Comparison of ENCODE assay signal across 17 mouse cellular contexts in the genomic region with DNA sequence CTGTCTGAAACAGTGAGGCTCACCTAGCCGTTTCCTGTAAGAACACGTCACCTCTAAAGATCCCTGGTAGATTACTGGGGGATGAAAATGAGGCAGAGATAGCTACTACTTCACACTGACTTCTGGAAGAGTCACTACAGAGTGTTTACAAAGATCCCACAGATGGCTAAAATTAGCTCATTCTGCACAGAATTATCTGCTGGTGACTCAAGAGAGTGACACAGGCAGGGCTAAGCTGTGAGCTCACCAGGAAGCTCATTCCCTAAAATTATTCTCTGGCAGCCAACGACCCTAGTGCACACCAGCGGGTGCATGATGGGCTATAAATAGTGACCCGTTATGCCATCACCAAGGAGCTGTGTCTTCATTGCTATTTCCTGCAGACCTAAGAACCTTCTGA. TPM values are rescaled to one million over a fixed set of nuclear protein-coding genes. Genes with fewer than 3 reads are reported as not detected.
A peak's percentile ranks its signal among the peaks of the same experiment; 100 is the strongest.
DNase-seq lines count a peak whose midpoint lies in the region; ATAC-seq and TF ChIP-seq lines count a peak whose summit lies in the region.
"Had no signal": no experiment of that assay in that cellular context is flagged by ENCODE, and none has a peak within 500 bp of the region (broad histone marks: within the 10 kb centered on the region; RNA-seq: fewer than 3 reads in every experiment).

No protein-coding gene starts in this region.

- no peaks in the 10 kb centered on the region for H3K36me3 ChIP-seq in C2C12 (ENCODE audit: control insufficient read depth, insufficient read depth)
- no peaks in the 10 kb centered on the region for H3K36me3 ChIP-seq in heart, embryonic 16.5 days (ENCODE audit: control insufficient read depth, insufficient read depth)
- H3K36me3 ChIP-seq: forebrain, embryonic 15.5 days; hindbrain, embryonic 12.5 days; limb, embryonic 12.5 days; neural tube, embryonic 15.5 days had no signal

- peak; percentile 87 for ATAC-seq in heart, embryonic 16.5 days (replicated peaks; ENCODE audit: extremely low read depth, insufficient read depth, low FRiP score)
- ATAC-seq: forebrain, embryonic 15.5 days; midbrain, embryonic 16.5 days had no signal

- WGBS in heart, embryonic 16.5 days, result 32% methylated on average over 5 of the region's 5 CpGs

- H3K4me1 ChIP-seq in heart, embryonic 16.5 days (ENCODE audit: control insufficient read depth, insufficient read depth, low read length), result peaks cover 33% of the 10 kb centered on the region

- H3K27me3 ChIP-seq in C2C12 (ENCODE audit: control insufficient read depth, insufficient read depth, insufficient read length), result no peaks in the 10 kb centered on the region
- no peaks in the 10 kb centered on the region for H3K27me3 ChIP-seq in heart, embryonic 16.5 days (ENCODE audit: control insufficient read depth, insufficient read depth, low read length)
- H3K27me3 ChIP-seq: forebrain, embryonic 15.5 days; hindbrain, embryonic 12.5 days; limb, embryonic 12.5 days; neural tube, embryonic 15.5 days had no signal

- H3K79me2 ChIP-seq in C2C12 (ENCODE audit: control insufficient read depth, insufficient read depth), result no peaks in the 10 kb centered on the region

- H3K4me3 ChIP-seq in C2C12 (ENCODE audit: insufficient read depth, poor library complexity, severe bottlenecking), result no peak overlapping the region
- H3K4me3 ChIP-seq in heart, embryonic 16.5 days (ENCODE audit: low read length), result no peak overlapping the region
- H3K4me3 ChIP-seq: forebrain, embryonic 15.5 days; hindbrain, embryonic 12.5 days; limb, embryonic 12.5 days; neural tube, embryonic 15.5 days had no signal

- H3K27ac ChIP-seq in heart, embryonic 16.5 days (ENCODE audit: low read length), result peak overlapping the region; percentile 64
- H3K27ac ChIP-seq: forebrain, embryonic 15.5 days; hindbrain, embryonic 12.5 days; limb, embryonic 12.5 days; neural tube, embryonic 15.5 days had no signal

- no peak for TF ChIP-seq CTCF in C2C12 (IDR thresholded peaks at IDR 0.05; ENCODE audit: control insufficient read depth, insufficient read depth, insufficient read length)

- H3K9me3 ChIP-seq in heart, embryonic 16.5 days (replicated peaks; ENCODE audit: control insufficient read depth, low read length), result no peaks in the 10 kb centered on the region
- H3K9me3 ChIP-seq: forebrain, embryonic 15.5 days; hindbrain, embryonic 12.5 days; limb, embryonic 12.5 days; neural tube, embryonic 15.5 days had no signal

- peak; percentile 94 for DNase-seq in heart, adult 11 months
- DNase-seq in heart, postnatal 25 days (ENCODE audit: low spot score), result no peak
- DNase-seq in brain, adult 2 months (ENCODE audit: low read depth, low spot score), result peak; percentile 85
- no peak for DNase-seq in layer of hippocampus, postnatal 25 days (ENCODE audit: extremely low spot score in 1 of 2, low spot score in 1 of 2)
- no peak for DNase-seq in thymus, adult 18-20 months
- DNase-seq in kidney, adult 9 months, result no peak
- DNase-seq: cerebellum, adult 9-10 months; kidney, adult 2 months; lung, embryonic 14.5 days; right cerebral cortex, postnatal 4 days had no signal

- H3ac ChIP-seq in C2C12 (ENCODE audit: control insufficient read depth, insufficient read length, low read depth), result no peak overlapping the region

- H3K79me3 ChIP-seq in C2C12 (ENCODE audit: low read depth), result no peaks in the 10 kb centered on the region

- H3K9ac ChIP-seq in heart, embryonic 16.5 days (ENCODE audit: low read length), result no peak overlapping the region
- H3K9ac ChIP-seq: forebrain, embryonic 15.5 days; hindbrain, embryonic 12.5 days; limb, embryonic 12.5 days; lung, embryonic 14.5 days; neural tube, embryonic 15.5 days had no signal

- H3K4me2 ChIP-seq in heart, embryonic 16.5 days (ENCODE audit: low read depth, low read length), result no peak overlapping the region
- H3K4me2 ChIP-seq: forebrain, embryonic 15.5 days; hindbrain, embryonic 12.5 days; limb, embryonic 12.5 days; lung, embryonic 14.5 days; neural tube, embryonic 15.5 days had no signal

- intact Hi-C loops in heart, postnatal 25 days (cut with DNase I), result no loop called here

TF ChIP-seq in C2C12, 6 proteins besides CTCF, POLR2A, EP300 and RAD21:
- TF ChIP-seq FOSL1 (IDR thresholded peaks at IDR 0.05; ENCODE audit: insufficient read depth, low read length, poor library complexity, severe bottlenecking), result peak; percentile 70
- TF ChIP-seq MYOD1 (IDR thresholded peaks at IDR 0.05; ENCODE audit: control insufficient read depth, insufficient read length, low read depth), result peak; percentile 26
- TF ChIP-seq USF1 (IDR thresholded peaks at IDR 0.05; ENCODE audit: low read depth), result no peak

RNA-seq across cellular contexts. Expression of a gene that starts 53.2 kb away (rescaled TPM):
- total RNA-seq in heart, postnatal 25 days (2021), result 1 to 10 TPM; 8.6 to 9.6 TPM
- 15.8 TPM for polyA plus RNA-seq in C2C12 (2012; fragmentation: generic; extraction: Trizol)
- 17.4 and 22.2 TPM in 2 replicates for polyA plus RNA-seq in heart, embryonic 16.5 days (2015; fragmentation: Nextera tagmentation; extraction: Ambion mirVana)
- total RNA-seq in layer of hippocampus, postnatal 25 days (2021), result 10 to 100 TPM; 51.2 to 54.6 TPM

RNA-seq across cellular contexts. Expression of a gene that starts 55.5 kb away (rescaled TPM):
- total RNA-seq in heart, postnatal 25 days (2021), result 10 to 100 TPM; 46.8 to 75.2 TPM
- 280 TPM for polyA plus RNA-seq in C2C12 (2012; fragmentation: generic; extraction: Trizol)
- polyA plus RNA-seq in heart, embryonic 16.5 days (2015; fragmentation: Nextera tagmentation; extraction: Ambion mirVana), result 55.4 and 61.1 TPM in 2 replicates
- 1 to 10 TPM; 4.7 to 5.0 TPM for total RNA-seq in layer of hippocampus, postnatal 25 days (2021)

Comparison
In these comparisons a context has a peak if more than half of its experiments do, and no peak if none do; other contexts are left out.
1. DNase-seq: peak in heart, adult 11 months (single experiment) and brain, adult 2 months (single experiment); none in heart, postnatal 25 days (single experiment), layer of hippocampus, postnatal 25 days (0 of 2), thymus, adult 18-20 months (0 of 2) and kidney, adult 9 months (single experiment).
2. RNA of a gene that starts 53.2 kb away (total RNA-seq): 51.2 to 54.6 TPM in layer of hippocampus, postnatal 25 days; 8.6 to 9.6 TPM in heart, postnatal 25 days; every median in the first group is over 4 times any median in the second.
3. RNA of a gene that starts 55.5 kb away (total RNA-seq): 46.8 to 75.2 TPM in heart, postnatal 25 days; 4.7 to 5.0 TPM in layer of hippocampus, postnatal 25 days; every median in the first group is over 4 times any median in the second.